ENCODE assay signal across 25 mouse cellular contexts in the genomic region with DNA sequence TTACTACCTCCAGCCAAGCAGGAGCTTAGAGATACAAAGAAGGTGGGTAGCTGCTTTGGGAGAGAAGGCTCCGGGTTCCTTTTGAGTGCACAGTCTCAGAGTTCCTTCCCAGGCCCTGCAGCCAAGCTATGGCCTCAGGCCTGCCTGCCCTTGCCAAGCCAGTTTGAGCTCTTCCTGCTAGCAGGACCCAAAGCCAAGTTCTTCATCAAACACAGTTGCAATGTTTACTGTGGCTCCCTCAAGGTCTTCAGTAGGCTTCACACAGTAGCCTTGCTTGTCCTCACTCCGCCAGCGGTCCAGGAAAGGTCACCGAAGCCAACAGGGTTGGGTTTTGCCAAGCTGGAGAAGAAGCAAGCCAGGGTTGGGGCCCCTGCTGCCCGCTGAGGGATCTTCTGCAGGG. TPM values are rescaled to one million over a fixed set of nuclear protein-coding genes. Genes with fewer than 3 reads are reported as not detected.
DNase-seq lines count a peak whose midpoint lies in the region; ATAC-seq and TF ChIP-seq lines count a peak whose summit lies in the region.
"Had no signal": no experiment of that assay in that cellular context is flagged by ENCODE, and none has a peak within 500 bp of the region (broad histone marks: within the 10 kb centered on the region; RNA-seq: fewer than 3 reads in every experiment).

No protein-coding gene starts in this region.

- no peak for TF ChIP-seq CTCF in cerebellum, adult 2 months (IDR thresholded peaks at IDR 0.05; ENCODE audit: borderline replicate concordance, insufficient read depth, low read depth, low read length)
- no peak for TF ChIP-seq CTCF in stomach, postnatal 0 days (IDR thresholded peaks at IDR 0.05; ENCODE audit: low read depth)

- no peak overlapping the region for H3K27ac ChIP-seq in cerebellum, adult 2 months (ENCODE audit: insufficient read depth, low read length)
- no peak overlapping the region for H3K27ac ChIP-seq in stomach, postnatal 0 days (replicated peaks)
- H3K27ac ChIP-seq: forebrain, embryonic 10.5 days; hindbrain, embryonic 12.5 days; left cerebral cortex, adult 2 months; limb, embryonic 10.5 days; liver, embryonic 13.5 days; neural tube, embryonic 15.5 days had no signal

- peak; percentile 13 to 28 for DNase-seq in cerebellum, postnatal 14 days
- no peak for DNase-seq in cerebellum, adult 2 months
- peak; percentile 14 for DNase-seq in ovary, postnatal 36 days (ENCODE audit: low spot score)
- no peak for DNase-seq in ovary, adult 18-20 months (ENCODE audit: low spot score)
- peak; percentile 47 for DNase-seq in lung, postnatal 10 days
- no peak for DNase-seq in stomach, postnatal 0 days (ENCODE audit: low spot score)
- no peak for DNase-seq in left cerebral cortex, postnatal 36 days (ENCODE audit: low spot score in 2 of 2)
- DNase-seq: cerebellum, adult 11-12 months; heart, postnatal 10 days; kidney, postnatal 4 days; layer of hippocampus, adult 9-11 months; liver, embryonic 13.5 days; right cerebral cortex, postnatal 25 days; thymus, postnatal 36 days had no signal

- H3K4me3 ChIP-seq in cerebellum, adult 2 months (replicated peaks; ENCODE audit: insufficient read depth, low read depth, low read length): no peak overlapping the region
- H3K4me3 ChIP-seq in stomach, postnatal 0 days (ENCODE audit: low read depth, low read length): no peak overlapping the region
- H3K4me3 ChIP-seq: forebrain, embryonic 10.5 days; hindbrain, embryonic 12.5 days; left cerebral cortex, adult 2 months; limb, embryonic 10.5 days; liver, embryonic 13.5 days; neural tube, embryonic 15.5 days had no signal

- no peaks in the 10 kb centered on the region for H3K36me3 ChIP-seq in stomach, postnatal 0 days (ENCODE audit: control insufficient read depth, insufficient read depth, low read length)
- H3K36me3 ChIP-seq: forebrain, embryonic 10.5 days; hindbrain, embryonic 12.5 days; limb, embryonic 10.5 days; liver, embryonic 13.5 days; neural tube, embryonic 15.5 days had no signal

- no peak for TF ChIP-seq POLR2A in cerebellum, adult 2 months (IDR thresholded peaks at IDR 0.05; ENCODE audit: borderline replicate concordance, insufficient read depth, low read length)

- no peaks in the 10 kb centered on the region for H3K9me3 ChIP-seq in stomach, postnatal 0 days (ENCODE audit: control insufficient read depth, low read length)
- H3K9me3 ChIP-seq: forebrain, embryonic 10.5 days; hindbrain, embryonic 12.5 days; limb, embryonic 10.5 days; liver, embryonic 13.5 days; neural tube, embryonic 15.5 days had no signal

- no peak overlapping the region for H3K9ac ChIP-seq in stomach, postnatal 0 days (ENCODE audit: low read length)
- H3K9ac ChIP-seq: hindbrain, embryonic 12.5 days; liver, embryonic 13.5 days; neural tube, embryonic 15.5 days had no signal

- intact Hi-C loops in left cerebral cortex, postnatal 36 days (cut with DNase I): no loop called here

- no peak for TF ChIP-seq EP300 in stomach, postnatal 0 days (optimal IDR thresholded peaks at IDR 0.05)

- 68% methylated on average over 5 of the region's 5 CpGs for WGBS in cerebellum, adult 2 months
- WGBS in stomach, postnatal 0 days: 63% methylated on average over 5 of the region's 5 CpGs

- no peak overlapping the region for H3K4me2 ChIP-seq in stomach, postnatal 0 days (replicated peaks; ENCODE audit: low read depth)
- H3K4me2 ChIP-seq: heart, embryonic 11.5 days; hindbrain, embryonic 12.5 days; liver, embryonic 13.5 days; neural tube, embryonic 15.5 days had no signal

- H3K4me1 ChIP-seq in cerebellum, adult 2 months (ENCODE audit: control insufficient read depth, insufficient read depth, low read length): no peaks in the 10 kb centered on the region
- H3K4me1 ChIP-seq in stomach, postnatal 0 days (replicated peaks; ENCODE audit: control insufficient read depth, insufficient read depth): no peaks in the 10 kb centered on the region
- H3K4me1 ChIP-seq: limb, embryonic 10.5 days; liver, embryonic 13.5 days; neural tube, embryonic 15.5 days had no signal

- H3K27me3 ChIP-seq in cerebellum, adult 2 months (ENCODE audit: control insufficient read depth, insufficient read depth, low read length): no peaks in the 10 kb centered on the region
- H3K27me3 ChIP-seq in stomach, postnatal 0 days (ENCODE audit: control insufficient read depth, insufficient read depth, low read length): no peaks in the 10 kb centered on the region; the same call in 1 of the 2 replicates

- ATAC-seq in stomach, postnatal 0 days (ENCODE audit: low FRiP score, low TSS enrichment): peak; percentile 33; the same call in 1 of the 2 replicates
- ATAC-seq: midbrain, embryonic 16.5 days had no signal

RNA-seq across cellular contexts. Expression of a gene that starts 6.6 kb away (rescaled TPM):
- 0.52 and 0.67 TPM in 2 replicates for polyA plus RNA-seq in cerebellum, adult 2 months (2012; rRNA removed)
- 15.4 and 16.2 TPM in 2 replicates for polyA plus RNA-seq in stomach, postnatal 0 days (2015; fragmentation: Nextera tagmentation; extraction: Ambion mirVana)
- under 1 TPM; 0.49 to 0.52 TPM for total RNA-seq in left cerebral cortex, postnatal 36 days (2021)
- total RNA-seq: CH12.LX; megakaryocyte, adult 5-6 weeks; MEL had no signal

RNA-seq across cellular contexts. Expression of a gene that starts 16.4 kb away (rescaled TPM):
- polyA plus RNA-seq in cerebellum, adult 2 months (2012; rRNA removed): 59.0 and 65.1 TPM in 2 replicates
- 56.5 and 64.0 TPM in 2 replicates for polyA plus RNA-seq in stomach, postnatal 0 days (2015; fragmentation: Nextera tagmentation; extraction: Ambion mirVana)
- total RNA-seq in left cerebral cortex, postnatal 36 days (2021): 10 to 100 TPM; 31.1 to 39.2 TPM

RNA-seq across cellular contexts. Expression of a gene that starts 30.7 kb away (rescaled TPM):
- 12.1 and 12.4 TPM in 2 replicates for polyA plus RNA-seq in cerebellum, adult 2 months (2012; rRNA removed)
- 5.3 TPM in 2 replicates for polyA plus RNA-seq in stomach, postnatal 0 days (2015; fragmentation: Nextera tagmentation; extraction: Ambion mirVana)
- 100 to 1,000 TPM; 340 to 404 TPM for total RNA-seq in left cerebral cortex, postnatal 36 days (2021)

RNA-seq across cellular contexts. Expression of a gene that starts 45.8 kb away (rescaled TPM):
- polyA plus RNA-seq in cerebellum, adult 2 months (2012; rRNA removed): 0.07 TPM in 1 of 2 replicates, not detected in the other
- 43.8 and 51.6 TPM in 2 replicates for polyA plus RNA-seq in stomach, postnatal 0 days (2015; fragmentation: Nextera tagmentation; extraction: Ambion mirVana)
- total RNA-seq in left cerebral cortex, postnatal 36 days (2021): not detected
- total RNA-seq: gastrocnemius, adult 18-20 months; left cerebral cortex, adult 2 months; megakaryocyte, adult 5-6 weeks had no signal
- polyA plus RNA-seq: midbrain, embryonic 16.5 days had no signal

Comparison
In these comparisons a context has a peak if more than half of its experiments do, and no peak if none do; other contexts are left out.
1. DNase-seq: peak in cerebellum, postnatal 14 days (2 of 2), ovary, postnatal 36 days (single experiment) and lung, postnatal 10 days (single experiment); none in cerebellum, adult 2 months (0 of 2), ovary, adult 18-20 months (single experiment), stomach, postnatal 0 days (single experiment) and left cerebral cortex, postnatal 36 days (0 of 2).